Mouse (Mus musculus) embryonic facial prominence, embryonic 13.5 days (tissue): Measurements from ENCODE around the gene Upk3a. TPM values are rescaled to one million over a fixed set of nuclear protein-coding genes. Genes with fewer than 3 reads are reported as not detected.

ENCODE experiments used
- ATAC-seq: fragments of 200-750 bp; cut with Nextera tagmentation; 2 replicates; pipeline ENCODE4 v1.8.0; 2017; ENCODE audit warnings: low read depth; ENCODE audit not compliant: insufficient number of reproducible peaks, insufficient read depth, low FRiP score, low TSS enrichment
- H3K27ac ChIP-seq: fragments of 300-500 bp; sonication (generic); 2 replicates; pipeline ENCODE4 v1.5.1; 2015; ENCODE audit warnings: moderate library complexity, mild to moderate bottlenecking, inconsistent platforms
- H3K27me3 ChIP-seq: fragments of 300-500 bp; sonication (generic); 2 replicates; pipeline ENCODE4 v1.6.1; 2015; ENCODE audit warnings: mild to moderate bottlenecking, inconsistent platforms
- H3K36me3 ChIP-seq: fragments of 300-500 bp; sonication (generic); 2 replicates; pipeline ENCODE4 v1.6.1; 2015; ENCODE audit warnings: mild to moderate bottlenecking, inconsistent platforms
- H3K4me1 ChIP-seq: fragments of 300-500 bp; sonication (generic); 2 replicates; pipeline ENCODE4 v1.6.1; 2015; ENCODE audit warnings: inconsistent platforms
- H3K4me2 ChIP-seq: fragments of 300-500 bp; sonication (generic); 2 replicates; pipeline ENCODE4 v1.6.1; 2015; ENCODE audit warnings: moderate library complexity, mild to moderate bottlenecking, inconsistent platforms
- H3K4me3 ChIP-seq: fragments of 300-500 bp; sonication (generic); 2 replicates; pipeline ENCODE4 v1.5.1; 2015; ENCODE audit warnings: mild to moderate bottlenecking, inconsistent platforms
- H3K9ac ChIP-seq: fragments of 300-500 bp; sonication (generic); 2 replicates; pipeline ENCODE4 v1.6.1; 2015; ENCODE audit warnings: mild to moderate bottlenecking, inconsistent platforms
- H3K9me3 ChIP-seq: fragments of 300-500 bp; sonication (generic); 2 replicates; pipeline ENCODE4 v1.6.1; 2016; ENCODE audit warnings: inconsistent platforms
- WGBS: fragments of 180-500 bp; shearing (Covaris S2); methylation state at CpG from one replicate; pipeline ENCODE4 v1.1.7; 2015; ENCODE audit warnings: mixed read lengths; 5-methylcytosine and 5-hydroxymethylcytosine counted together
- polyA plus RNA-seq: library from polyadenylated mRNA; unstranded; fragments of >200 nt; fragmentation: Nextera tagmentation; extraction: Ambion mirVana; gene quantifications from 2 replicates; pipeline ENCODE4 v1.2.1, GENCODE M21; 2015

The Upk3a gene
- polyA plus RNA-seq, 1 experiment from 2014 or later = 1.2 TPM

DNA sequence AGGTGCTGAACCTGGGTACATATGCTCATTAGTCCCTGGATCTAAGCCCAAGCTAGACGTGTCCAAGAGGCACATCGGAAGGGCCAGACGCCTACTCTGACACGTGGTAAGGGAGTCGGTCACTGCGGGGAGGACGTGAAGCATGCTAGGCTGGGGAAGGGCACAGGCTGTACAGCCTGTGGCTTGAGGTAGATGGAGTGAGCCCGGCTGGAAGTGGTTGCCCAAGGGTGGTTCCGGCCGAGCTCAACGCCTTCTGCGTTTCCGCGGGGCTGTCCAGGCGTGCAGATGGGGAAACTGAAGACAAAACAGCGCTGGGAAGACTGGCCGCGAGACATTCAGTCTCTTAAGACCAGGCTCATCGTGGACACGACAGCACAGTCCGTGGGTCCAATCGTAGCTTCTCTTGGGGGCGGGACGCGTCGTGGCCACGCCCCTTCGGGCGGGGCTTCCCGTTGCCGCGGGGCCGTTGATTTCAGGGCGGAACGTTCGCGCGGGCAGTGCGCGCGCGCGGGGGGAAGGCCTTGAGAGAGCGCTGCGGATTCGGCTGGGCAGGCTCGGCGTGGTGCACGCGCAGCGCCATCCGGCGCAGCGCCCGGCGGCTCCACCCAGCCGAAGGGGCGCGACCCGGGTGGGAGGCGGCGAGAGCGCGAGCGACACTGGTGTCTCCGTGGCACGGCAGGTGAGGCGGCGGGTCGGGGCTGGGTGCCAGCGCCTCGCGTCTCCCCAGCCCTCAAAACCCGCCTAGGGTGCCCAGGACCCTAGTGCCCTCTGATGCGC lies 19.8 kb downstream of the Upk3a start:
- H3K9ac ChIP-seq = peak overlapping the region; percentile 88
- H3K27ac ChIP-seq = no peak overlapping the region; the same call in 1 of the 2 replicates
- peak; percentile 88 for ATAC-seq
- H3K4me3 ChIP-seq = peak overlapping the region; percentile 74
- H3K4me1 ChIP-seq = peaks cover 20% of the 10 kb centered on the region
- peaks cover 6% of the 10 kb centered on the region; the same call in 1 of the 2 replicates for H3K27me3 ChIP-seq
- peak overlapping the region; percentile 90 for H3K4me2 ChIP-seq
- H3K36me3 ChIP-seq = no peaks in the 10 kb centered on the region
- H3K9me3 ChIP-seq = no peaks in the 10 kb centered on the region
- WGBS = under 1% methylated on average over 75 of the region's 75 CpGs

DNA sequence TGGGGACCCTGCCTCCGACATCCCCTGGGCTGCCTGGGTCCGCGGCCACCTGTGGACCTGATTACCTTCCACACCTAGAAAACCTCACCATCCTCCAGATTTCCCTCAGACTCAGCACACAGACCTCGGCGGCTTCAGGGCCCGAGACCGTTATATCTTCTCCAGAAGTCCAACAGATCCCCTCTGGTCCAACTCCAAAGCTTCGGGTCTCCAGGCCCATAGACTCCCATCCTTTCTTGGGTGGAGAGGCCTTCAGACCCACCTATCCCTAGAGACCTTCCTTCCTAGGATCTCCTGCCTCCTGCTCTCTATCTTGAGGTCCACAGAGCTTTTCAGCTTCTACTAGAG lies 20.4 kb downstream of the Upk3a start:
- Histone ChIP-seq H3K9me3 (no peaks in the 10 kb centered on the region), H3K4me1 (peaks cover 26% of the 10 kb centered on the region), H3K4me3 (peak overlapping the region; percentile 74), H3K4me2 (peak overlapping the region; percentile 90), H3K27me3 (peaks cover 6% of the 10 kb centered on the region; the same call in 1 of the 2 replicates), H3K27ac (no peak overlapping the region; the same call in 1 of the 2 replicates), H3K9ac (peak overlapping the region; percentile 88), H3K36me3 (no peaks in the 10 kb centered on the region)
- ATAC-seq = no peak
- 5% methylated on average over 8 of the region's 8 CpGs for WGBS

DNA sequence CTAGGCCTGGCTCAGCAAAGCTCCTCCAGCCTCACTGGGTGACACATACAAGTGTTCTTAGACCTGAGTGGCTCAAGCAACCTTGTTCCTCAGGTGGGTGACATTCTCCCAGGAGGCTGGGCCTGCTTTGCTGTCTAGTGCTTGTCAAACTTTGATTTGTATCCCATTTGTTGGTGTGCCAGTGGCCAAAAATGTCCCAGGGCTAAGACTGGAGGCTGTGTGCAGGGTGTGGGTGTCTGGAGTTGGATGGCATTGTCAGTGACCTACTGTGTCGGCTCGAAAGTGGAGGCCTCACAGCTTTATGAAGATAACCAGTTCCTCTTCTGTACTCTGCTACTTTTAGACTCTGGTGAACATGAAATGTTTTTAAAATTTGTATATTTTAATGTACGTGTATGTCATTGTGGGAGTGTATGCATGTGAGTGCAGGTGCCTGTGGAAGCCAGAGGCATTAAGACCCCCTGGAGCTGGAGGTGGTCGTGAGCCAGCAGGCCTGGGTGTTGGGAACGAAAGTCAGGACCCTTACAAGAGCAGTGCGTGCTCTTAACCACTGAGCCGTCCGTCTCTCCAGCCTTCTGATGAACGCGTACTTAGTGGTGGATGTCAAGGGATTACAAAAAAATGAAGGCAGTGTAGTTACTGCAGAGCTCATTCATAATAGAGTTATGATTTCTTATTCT lies 24.7 kb downstream of the Upk3a start:
- Histone ChIP-seq H3K27me3 (no peaks in the 10 kb centered on the region), H3K4me2 (no peak overlapping the region), H3K9ac (no peak overlapping the region), H3K9me3 (no peaks in the 10 kb centered on the region), H3K27ac (peak overlapping the region; percentile 70), H3K36me3 (peaks cover 12% of the 10 kb centered on the region), H3K4me3 (no peak overlapping the region), H3K4me1 (peaks cover 41% of the 10 kb centered on the region)
- whole genome bisulfite sequencing = 81% methylated on average over 10 of the region's 10 CpGs
- ATAC-seq = no peak

DNA sequence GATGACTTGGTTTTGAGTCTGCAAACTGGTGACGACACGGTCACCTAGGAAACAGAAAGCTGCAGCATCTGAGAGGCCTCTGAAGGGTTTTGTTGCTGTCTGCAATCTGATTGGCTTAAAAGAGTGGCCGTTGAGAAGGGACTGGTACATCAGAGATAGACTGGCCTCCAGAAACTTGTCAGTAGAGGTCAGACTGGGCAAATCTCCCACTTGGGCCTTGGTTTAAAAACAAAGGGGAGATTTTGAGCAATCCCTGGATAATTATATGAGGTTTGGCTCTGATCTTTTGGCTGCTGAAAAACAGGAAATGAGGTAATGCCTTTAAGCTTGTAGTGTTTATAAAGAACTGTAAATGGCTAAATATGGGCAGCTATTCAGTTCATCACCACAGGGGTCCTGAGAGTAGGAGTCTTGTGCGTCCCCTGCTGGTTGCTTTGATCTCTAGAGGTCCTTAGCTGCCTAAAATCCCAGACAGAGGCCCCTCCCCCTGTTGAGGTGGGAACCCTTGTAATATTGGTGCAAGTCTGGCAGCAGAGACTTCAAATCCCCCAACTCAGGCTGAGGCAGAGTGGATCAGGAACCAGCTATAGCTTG lies 25.5 kb downstream of the Upk3a start:
- Histone ChIP-seq H3K27me3 (no peaks in the 10 kb centered on the region), H3K4me3 (no peak overlapping the region), H3K9me3 (no peaks in the 10 kb centered on the region), H3K27ac (peak overlapping the region; percentile 70), H3K9ac (no peak overlapping the region), H3K36me3 (peaks cover 19% of the 10 kb centered on the region), H3K4me1 (peaks cover 39% of the 10 kb centered on the region), H3K4me2 (no peak overlapping the region)
- 15% methylated on average over 4 of the region's 4 CpGs for WGBS
- ATAC-seq = no peak

DNA sequence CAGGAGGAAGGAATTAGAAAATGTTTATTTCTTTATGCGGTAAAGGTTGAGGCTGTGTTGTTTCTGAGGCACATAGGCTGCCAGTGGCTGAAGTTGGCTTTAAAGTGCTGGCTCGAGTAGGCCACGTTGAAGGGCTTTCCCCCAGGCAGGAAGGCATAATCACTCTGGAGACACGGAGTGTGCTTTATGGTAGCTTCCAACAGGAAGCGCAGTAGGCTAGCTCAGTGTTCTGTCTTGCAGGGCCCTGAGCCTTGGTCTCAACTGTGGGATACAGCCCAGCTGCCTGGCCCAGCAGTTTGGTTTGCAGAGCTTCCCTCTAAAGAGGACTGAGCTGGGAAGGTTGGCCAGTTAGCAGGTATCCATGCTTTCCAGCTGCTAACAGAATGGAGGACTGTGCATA lies 26.2 kb downstream of the Upk3a start:
- Histone ChIP-seq H3K36me3 (peaks cover 26% of the 10 kb centered on the region), H3K9me3 (no peaks in the 10 kb centered on the region), H3K9ac (0 out of 2 replicates have a peak overlapping the region, but pooled peaks have one; percentile 22), H3K4me1 (peaks cover 33% of the 10 kb centered on the region), H3K27me3 (no peaks in the 10 kb centered on the region), H3K27ac (peak overlapping the region; percentile 70), H3K4me3 (no peak overlapping the region), H3K4me2 (no peak overlapping the region)
- 48% methylated on average over 5 of the region's 5 CpGs for WGBS
- ATAC-seq = no peak

DNA sequence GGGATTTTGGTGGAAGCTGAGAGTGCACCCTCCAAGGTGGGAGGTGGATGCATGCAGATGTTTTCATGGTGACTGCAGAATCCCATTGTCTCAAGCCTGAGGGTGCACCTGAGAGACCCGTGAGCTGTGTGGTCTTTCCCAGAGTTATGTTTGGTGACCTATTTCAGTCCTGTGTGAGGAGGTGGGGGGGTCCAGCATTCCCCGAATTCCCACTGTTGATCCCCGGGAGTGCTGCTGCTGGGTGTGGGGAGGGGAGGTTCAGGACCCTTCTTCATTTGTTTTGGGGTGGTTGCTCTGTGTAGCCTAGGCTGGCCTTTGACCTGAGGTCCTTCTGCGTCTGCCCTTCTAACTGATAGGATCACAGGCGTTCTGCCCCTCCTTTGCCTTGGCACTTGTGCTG lies 26.8 kb downstream of the Upk3a start:
- Histone ChIP-seq H3K9ac (0 out of 2 replicates have a peak overlapping the region, but pooled peaks have one; percentile 27), H3K27me3 (no peaks in the 10 kb centered on the region), H3K4me1 (peaks cover 29% of the 10 kb centered on the region), H3K36me3 (peaks cover 32% of the 10 kb centered on the region), H3K9me3 (no peaks in the 10 kb centered on the region), H3K4me2 (no peak overlapping the region), H3K27ac (no peak overlapping the region), H3K4me3 (no peak overlapping the region)
- WGBS = 72% methylated on average over 5 of the region's 5 CpGs
- ATAC-seq = no peak

DNA sequence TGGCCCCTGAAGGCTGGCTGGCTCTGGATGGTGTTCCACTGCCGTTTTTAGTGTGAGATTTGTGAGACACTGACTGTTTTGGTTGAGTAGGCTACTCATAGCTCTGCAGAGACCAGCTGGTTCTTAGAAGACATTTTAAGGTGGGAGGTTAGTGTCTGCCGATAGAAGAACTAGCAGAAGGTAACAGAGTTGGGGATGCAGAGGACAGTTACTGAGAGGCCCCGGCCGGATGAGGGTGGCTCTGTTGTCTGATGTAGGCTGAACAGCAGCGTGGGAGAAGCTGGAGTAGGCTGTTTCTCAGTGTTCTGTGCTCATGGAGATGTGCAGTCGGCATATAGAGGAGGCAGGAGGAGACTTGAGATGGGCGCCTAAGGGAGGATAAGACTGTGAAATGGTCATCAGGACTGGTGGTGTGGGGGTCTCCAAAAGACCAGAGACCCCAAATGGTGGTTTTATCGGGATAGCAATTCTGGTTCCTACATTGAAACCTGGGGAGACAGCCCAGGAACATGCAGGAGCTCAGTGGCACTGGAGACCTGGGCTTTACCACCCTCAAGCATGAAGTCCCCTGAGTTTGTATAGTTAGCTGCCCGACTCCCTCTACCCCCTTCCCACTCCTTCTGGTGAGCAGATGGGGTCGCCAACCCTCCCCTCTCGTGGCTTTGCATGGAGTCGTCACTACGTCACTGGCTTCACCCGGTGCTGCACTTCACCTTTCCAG lies 29.4 kb downstream of the Upk3a start:
- Histone ChIP-seq H3K27ac (no peak overlapping the region), H3K4me2 (no peak overlapping the region), H3K27me3 (no peaks in the 10 kb centered on the region), H3K9ac (no peak overlapping the region), H3K4me1 (peaks cover 23% of the 10 kb centered on the region), H3K9me3 (no peaks in the 10 kb centered on the region), H3K4me3 (no peak overlapping the region), H3K36me3 (peaks cover 57% of the 10 kb centered on the region)
- no peak for ATAC-seq
- WGBS = 89% methylated on average over 14 of the region's 14 CpGs

DNA sequence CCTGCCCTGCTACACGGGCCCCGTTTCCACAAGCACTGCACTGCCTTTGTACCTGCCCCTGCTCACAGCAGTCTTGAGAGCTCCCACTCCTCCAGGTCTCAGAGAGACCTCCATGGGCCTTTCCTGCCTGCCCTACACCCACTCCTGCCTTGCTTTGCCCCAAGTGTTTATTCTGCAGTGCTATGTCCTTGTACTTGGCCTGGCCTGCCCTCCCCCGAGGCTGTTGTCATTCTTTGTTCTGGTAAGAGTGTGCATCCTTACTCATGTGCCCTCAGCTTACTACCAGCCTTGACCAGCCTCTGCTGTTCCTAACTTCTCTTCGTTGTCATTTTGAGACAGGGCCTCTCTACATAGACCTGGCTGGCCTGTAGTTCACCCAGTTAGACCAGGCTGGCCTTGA lies 30.9 kb downstream of the Upk3a start:
- no peak overlapping the region for H3K27ac ChIP-seq
- no peaks in the 10 kb centered on the region for H3K27me3 ChIP-seq
- H3K4me3 ChIP-seq = no peak overlapping the region
- no peak overlapping the region for H3K9ac ChIP-seq
- peaks cover 12% of the 10 kb centered on the region for H3K4me1 ChIP-seq
- no peaks in the 10 kb centered on the region for H3K9me3 ChIP-seq
- no peak overlapping the region for H3K4me2 ChIP-seq
- 90% methylated on average over 4 of the region's 4 CpGs for WGBS
- no peak for ATAC-seq
- peaks cover 70% of the 10 kb centered on the region for H3K36me3 ChIP-seq

DNA sequence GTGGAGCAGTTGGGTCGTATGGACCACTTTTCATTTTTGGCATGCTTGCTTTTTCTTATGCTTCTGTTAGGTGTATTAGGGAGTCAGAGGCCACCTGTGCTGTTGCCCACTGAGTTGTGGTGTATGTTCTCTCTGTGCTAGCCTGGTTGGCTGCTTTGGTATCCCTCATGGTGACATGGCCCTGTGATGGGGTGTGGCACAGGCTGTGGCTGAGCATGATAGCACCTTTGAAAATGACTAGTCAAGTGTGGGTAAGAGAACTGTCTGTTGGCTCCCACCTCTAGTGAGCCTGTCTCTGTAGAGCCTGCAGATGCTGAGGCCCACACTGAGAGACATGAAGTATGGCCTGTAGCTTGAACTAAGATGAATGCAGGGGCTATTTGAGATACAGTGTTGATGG lies 32.8 kb downstream of the Upk3a start:
- Histone ChIP-seq H3K9me3 (no peaks in the 10 kb centered on the region), H3K4me3 (no peak overlapping the region), H3K4me2 (no peak overlapping the region), H3K4me1 (no peaks in the 10 kb centered on the region), H3K36me3 (peaks cover 85% of the 10 kb centered on the region), H3K27me3 (no peaks in the 10 kb centered on the region), H3K9ac (no peak overlapping the region), H3K27ac (no peak overlapping the region)
- 84% methylated on average over 1 of the region's 1 CpGs for WGBS
- no peak for ATAC-seq

DNA sequence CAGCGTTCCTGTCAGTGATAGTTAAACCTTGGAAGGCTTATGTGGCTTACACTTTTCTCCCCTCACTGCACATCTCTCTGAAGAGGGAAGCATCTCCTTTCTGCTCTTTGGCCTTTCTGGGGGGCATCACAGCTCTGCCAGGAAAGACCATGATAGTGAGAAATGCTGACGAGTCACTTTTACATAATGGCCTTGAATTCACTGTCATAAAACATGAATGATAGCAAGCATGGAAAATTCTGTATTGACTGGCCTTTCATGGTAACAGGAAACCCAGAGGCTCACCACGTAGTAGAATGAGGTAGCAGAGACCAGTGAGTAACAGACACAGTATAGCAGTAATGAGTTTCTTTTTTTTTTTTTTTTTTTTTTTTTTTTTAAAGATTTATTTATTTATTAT lies 37.2 kb downstream of the Upk3a start:
- no peaks in the 10 kb centered on the region for H3K4me1 ChIP-seq
- H3K9ac ChIP-seq = no peak overlapping the region
- H3K4me3 ChIP-seq = no peak overlapping the region
- no peaks in the 10 kb centered on the region for H3K9me3 ChIP-seq
- H3K4me2 ChIP-seq = no peak overlapping the region
- H3K27me3 ChIP-seq = no peaks in the 10 kb centered on the region
- no peak for ATAC-seq
- H3K36me3 ChIP-seq = peaks cover 68% of the 10 kb centered on the region
- 97% methylated on average over 3 of the region's 3 CpGs for WGBS
- no peak overlapping the region for H3K27ac ChIP-seq

DNA sequence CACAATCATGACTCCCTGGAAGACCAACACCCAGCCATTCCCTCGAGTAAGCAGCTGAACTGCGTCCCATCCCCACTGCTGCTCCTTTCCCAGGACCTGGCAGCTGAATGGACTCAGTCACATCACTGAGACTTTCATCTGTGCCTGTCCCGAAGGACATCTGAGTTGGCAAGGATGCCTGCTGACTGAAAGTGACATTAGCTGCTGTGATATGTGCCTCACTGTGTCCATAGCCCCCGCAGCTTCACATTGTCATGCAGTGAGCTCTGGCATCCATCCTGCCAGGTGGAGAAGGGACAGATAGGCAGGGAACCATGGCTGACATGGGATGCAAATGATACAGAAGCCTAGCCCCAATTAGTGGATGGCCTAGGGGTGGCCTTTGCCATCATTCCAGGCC lies 38.2 kb downstream of the Upk3a start:
- no peak for ATAC-seq
- WGBS = 78% methylated on average over 4 of the region's 4 CpGs
- H3K4me3 ChIP-seq = no peak overlapping the region
- no peak overlapping the region for H3K9ac ChIP-seq
- peaks cover 68% of the 10 kb centered on the region for H3K36me3 ChIP-seq
- no peaks in the 10 kb centered on the region for H3K4me1 ChIP-seq
- no peaks in the 10 kb centered on the region for H3K9me3 ChIP-seq
- no peaks in the 10 kb centered on the region for H3K27me3 ChIP-seq
- no peak overlapping the region for H3K4me2 ChIP-seq
- H3K27ac ChIP-seq = no peak overlapping the region
